Mouse (Mus musculus) liver, embryonic 16.5 days (tissue): Measurements from ENCODE around the gene Efna5. TPM values are rescaled to one million over a fixed set of nuclear protein-coding genes. Genes with fewer than 3 reads are reported as not detected.

Source experiments
- ATAC-seq: fragments of 200-750 bp; cut with Nextera tagmentation; 2 replicates; pipeline ENCODE4 v1.8.0; 2017; ENCODE audit warnings: low read depth, mild to moderate bottlenecking, moderate number of reproducible peaks, moderate library complexity
- H3K27ac ChIP-seq: fragments of 300-500 bp; sonication (generic); 2 replicates; pipeline ENCODE4 v1.5.1; 2014; ENCODE audit warnings: mild to moderate bottlenecking, low read length
- H3K27me3 ChIP-seq: fragments of 300-500 bp; sonication (generic); 2 replicates; pipeline ENCODE4 v1.6.1; 2014; ENCODE audit warnings: low read depth, low read length, mixed read lengths; ENCODE audit not compliant: control insufficient read depth, insufficient read depth
- H3K36me3 ChIP-seq: fragments of 300-500 bp; sonication (generic); 2 replicates; pipeline ENCODE4 v1.6.1; 2014; ENCODE audit warnings: mild to moderate bottlenecking; ENCODE audit not compliant: control insufficient read depth, insufficient read depth
- H3K4me1 ChIP-seq: fragments of 300-500 bp; sonication (generic); 2 replicates; pipeline ENCODE4 v1.6.1; 2014; ENCODE audit warnings: low read depth, low read length, mixed read lengths; ENCODE audit not compliant: control insufficient read depth
- H3K4me2 ChIP-seq: fragments of 300-500 bp; sonication (generic); 2 replicates; pipeline ENCODE4 v1.6.1; 2014; ENCODE audit warnings: low read depth, low read length, mixed read lengths
- H3K4me3 ChIP-seq: fragments of 300-500 bp; sonication (generic); 2 replicates; pipeline ENCODE4 v1.5.1; 2014; ENCODE audit warnings: low read depth, mild to moderate bottlenecking, low read length
- H3K9ac ChIP-seq: fragments of 300-500 bp; sonication (generic); 2 replicates; pipeline ENCODE4 v1.6.1; 2014; ENCODE audit warnings: low read depth, low read length
- H3K9me3 ChIP-seq: fragments of 300-500 bp; sonication (generic); replicated peaks from 2 replicates; pipeline ENCODE4 v1.6.1; 2016; ENCODE audit warnings: low read length; ENCODE audit not compliant: control insufficient read depth
- WGBS: fragments of 180-500 bp; shearing (Covaris S2); extraction: QIAGEN DNeasy Blood & Tissue Kit; methylation state at CpG from one replicate; pipeline ENCODE4 v1.1.7; 2014; ENCODE audit not compliant: insufficient replicate concordance; 5-methylcytosine and 5-hydroxymethylcytosine counted together
- polyA plus RNA-seq: library from polyadenylated mRNA; unstranded; fragments of >200 nt; fragmentation: Nextera tagmentation; extraction: Ambion mirVana; gene quantifications from 2 replicates; pipeline ENCODE4 v1.2.1, GENCODE M21; 2015

Gene Efna5
- polyA plus RNA-seq, result 2.0 and 2.3 TPM in 2 replicates

DNA sequence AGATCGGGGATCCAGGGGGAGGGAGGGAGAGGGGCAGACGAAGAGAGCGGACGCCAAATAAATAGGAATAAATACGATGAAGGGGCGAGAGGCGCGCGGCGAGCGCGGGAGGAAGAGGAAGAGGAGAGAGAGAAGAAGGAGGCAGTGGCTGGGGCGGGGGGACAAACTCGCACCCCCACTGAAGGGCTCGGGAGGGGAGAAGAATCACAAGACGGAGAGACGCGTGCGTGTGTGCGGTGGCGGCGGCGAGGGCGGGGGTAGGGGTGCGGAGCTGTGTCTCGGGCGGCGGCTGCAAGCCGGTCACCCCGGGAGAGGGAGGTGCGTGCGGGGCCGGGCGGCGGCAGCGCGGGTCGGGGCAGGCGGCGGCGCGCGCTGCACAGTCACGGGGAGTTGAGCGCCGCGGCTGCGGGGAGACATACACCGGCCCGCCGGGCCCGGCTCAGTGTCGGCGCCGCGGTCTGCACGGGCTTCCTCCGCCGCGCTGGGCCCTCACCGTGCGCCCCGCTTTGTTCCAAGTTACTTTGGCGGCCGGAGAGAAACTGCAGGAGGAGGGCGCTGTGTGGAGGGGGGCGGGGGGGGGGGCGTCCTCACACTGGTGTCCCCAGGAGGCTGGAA lies at the start of gene Efna5:
TSS of gene Efna5 (minus strand) at position 142 of the 615 bp plus-strand sequence.
- Histone ChIP-seq H3K4me1 (no peaks in the 10 kb centered on the region; the same call in 1 of the 2 replicates), H3K27ac (no peak within 1 kb of the TSS; the same call in 1 of the 2 replicates), H3K4me2 (peak within 1 kb of the TSS; percentile 71), H3K9ac (peak within 1 kb of the TSS; percentile 16; the same call in 1 of the 2 replicates), H3K4me3 (peak within 1 kb of the TSS; percentile 65), H3K9me3 (no peaks in the 10 kb centered on the region), H3K27me3 (peaks cover 62% of the 10 kb centered on the region), H3K36me3 (no peaks in the 10 kb centered on the region)
- WGBS, result under 1% methylated on average over 65 of the region's 68 CpGs
- ATAC-seq, result no peak

- no peak overlapping the region for H3K27ac ChIP-seq
- ATAC-seq, result no peak
- H3K4me3 ChIP-seq, result no peak overlapping the region
- H3K9me3 ChIP-seq, result no peaks in the 10 kb centered on the region
- H3K36me3 ChIP-seq, result no peaks in the 10 kb centered on the region
- no peaks in the 10 kb centered on the region for H3K27me3 ChIP-seq
- WGBS, result 47% methylated on average over 4 of the region's 4 CpGs
- no peaks in the 10 kb centered on the region for H3K4me1 ChIP-seq
- H3K9ac ChIP-seq, result no peak overlapping the region
- no peak overlapping the region for H3K4me2 ChIP-seq
These were observed 34.2 kb upstream of the Efna5 start for GRCm38 (mm10) chr17:62915304-62915703.

- no peaks in the 10 kb centered on the region for H3K36me3 ChIP-seq
- no peak for ATAC-seq
- H3K4me1 ChIP-seq, result no peaks in the 10 kb centered on the region
- H3K27me3 ChIP-seq, result no peaks in the 10 kb centered on the region
- H3K27ac ChIP-seq, result no peak overlapping the region
- H3K9me3 ChIP-seq, result no peaks in the 10 kb centered on the region
- no peak overlapping the region for H3K4me2 ChIP-seq
- 59% methylated on average over 16 of the region's 16 CpGs for WGBS
- no peak overlapping the region for H3K9ac ChIP-seq
- H3K4me3 ChIP-seq, result no peak overlapping the region
These were observed 24.8 kb upstream of the Efna5 start for GRCm38 (mm10) chr17:62905692-62906445.

- no peak overlapping the region for H3K9ac ChIP-seq
- H3K4me3 ChIP-seq, result no peak overlapping the region
- no peaks in the 10 kb centered on the region for H3K9me3 ChIP-seq
- 59% methylated on average over 6 of the region's 6 CpGs for WGBS
- H3K27me3 ChIP-seq, result no peaks in the 10 kb centered on the region
- H3K27ac ChIP-seq, result no peak overlapping the region
- H3K36me3 ChIP-seq, result no peaks in the 10 kb centered on the region
- no peak for ATAC-seq
- no peak overlapping the region for H3K4me2 ChIP-seq
- no peaks in the 10 kb centered on the region for H3K4me1 ChIP-seq
These were observed 17.9 kb upstream of the Efna5 start for GRCm38 (mm10) chr17:62899066-62899465.

GRCm38 (mm10) chr17:62889991-62890390 lies 8.9 kb upstream of the Efna5 start:
- Histone ChIP-seq H3K27ac (no peak overlapping the region), H3K9me3 (no peaks in the 10 kb centered on the region), H3K9ac (no peak overlapping the region), H3K4me1 (no peaks in the 10 kb centered on the region), H3K27me3 (no peaks in the 10 kb centered on the region), H3K4me2 (no peak overlapping the region), H3K4me3 (no peak overlapping the region), H3K36me3 (no peaks in the 10 kb centered on the region)
- ATAC-seq, result no peak
- 70% methylated on average over 5 of the region's 5 CpGs for WGBS

DNA sequence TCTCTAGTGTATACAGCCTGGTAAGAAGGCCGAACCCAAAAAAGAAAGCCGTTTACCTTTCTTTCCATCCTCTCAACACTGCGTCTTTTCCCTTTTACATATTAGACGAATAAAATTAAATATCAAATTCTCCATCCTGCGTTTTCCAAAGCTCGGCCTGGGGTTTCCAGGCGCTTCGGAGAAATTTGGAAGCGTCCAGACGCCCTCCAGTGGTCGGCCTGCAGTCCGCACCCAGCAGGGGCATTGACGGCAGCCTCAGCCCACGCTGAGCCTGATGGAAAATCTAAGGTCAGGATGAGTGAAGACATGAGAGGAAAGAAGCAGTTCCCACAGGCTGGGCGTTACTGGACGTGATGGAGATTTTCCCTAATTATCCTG lies 3.0 kb upstream of the Efna5 start:
- Histone ChIP-seq H3K36me3 (no peaks in the 10 kb centered on the region), H3K4me2 (peak overlapping the region; percentile 71), H3K27me3 (peaks cover 53% of the 10 kb centered on the region), H3K4me3 (peak overlapping the region; percentile 65), H3K9ac (no peak overlapping the region), H3K9me3 (no peaks in the 10 kb centered on the region), H3K27ac (no peak overlapping the region), H3K4me1 (no peaks in the 10 kb centered on the region; the same call in 1 of the 2 replicates)
- no peak for ATAC-seq
- WGBS, result under 1% methylated on average over 16 of the region's 16 CpGs

DNA sequence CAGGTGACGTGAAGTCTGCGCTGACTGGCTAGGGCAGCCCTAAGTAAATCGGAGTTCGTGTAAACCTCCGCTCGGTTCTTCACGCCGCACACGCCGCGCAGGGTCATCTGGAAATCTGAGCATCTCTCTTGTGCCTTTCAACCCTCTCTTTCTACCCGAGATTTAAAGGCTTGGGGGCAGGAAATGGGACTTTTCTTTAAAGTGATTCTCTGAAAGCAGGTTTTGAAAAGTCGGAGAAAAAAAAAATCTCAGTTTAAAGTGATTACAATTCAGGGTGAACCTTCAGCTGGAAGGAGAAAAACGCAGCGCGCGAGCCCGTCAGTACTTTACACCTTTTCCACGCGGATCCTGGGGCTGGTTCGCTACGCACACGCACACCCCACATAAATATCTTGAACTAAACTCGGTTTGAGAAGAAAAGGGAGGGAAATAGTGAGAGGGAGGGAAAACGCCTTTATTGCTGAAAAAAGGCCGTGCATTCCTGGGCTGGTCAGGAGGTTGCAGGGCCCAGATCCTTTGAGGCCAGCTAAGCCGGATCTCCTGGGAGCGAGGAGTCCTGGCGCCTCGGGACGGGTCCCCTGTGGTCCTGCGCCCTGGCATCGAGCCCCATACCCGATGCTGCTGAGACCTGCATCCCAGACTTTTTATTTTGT lies 2.5 kb upstream of the Efna5 start:
- H3K4me1 ChIP-seq, result no peaks in the 10 kb centered on the region; the same call in 1 of the 2 replicates
- peaks cover 58% of the 10 kb centered on the region for H3K27me3 ChIP-seq
- H3K36me3 ChIP-seq, result no peaks in the 10 kb centered on the region
- H3K4me2 ChIP-seq, result peak overlapping the region; percentile 71
- no peaks in the 10 kb centered on the region for H3K9me3 ChIP-seq
- H3K27ac ChIP-seq, result no peak overlapping the region
- no peak for ATAC-seq
- WGBS, result under 1% methylated on average over 34 of the region's 34 CpGs
- peak overlapping the region; percentile 65 for H3K4me3 ChIP-seq
- H3K9ac ChIP-seq, result no peak overlapping the region

- Histone ChIP-seq H3K4me3 (peak overlapping the region; percentile 65), H3K4me2 (peak overlapping the region; percentile 71), H3K9ac (no peak overlapping the region), H3K4me1 (no peaks in the 10 kb centered on the region; the same call in 1 of the 2 replicates), H3K27me3 (peaks cover 58% of the 10 kb centered on the region), H3K36me3 (no peaks in the 10 kb centered on the region), H3K9me3 (no peaks in the 10 kb centered on the region), H3K27ac (no peak overlapping the region)
- under 1% methylated on average over 49 of the region's 53 CpGs for WGBS
- peak; percentile 78 for ATAC-seq
These were observed 1.8 kb upstream of the Efna5 start for GRCm38 (mm10) chr17:62882726-62883475.
